Mouse (Mus musculus) CH12.LX (cell line): ENCODE data around the gene Marc1.

Source experiments
- CHD1 ChIP-seq: IDR thresholded peaks from 2 replicates; pipeline ENCODE4 v1.6.1; 2012; ENCODE audit warnings: low read depth, low read length, improper control_type of control experiment, inconsistent platforms
- CTCF ChIP-seq, 2 experiments: IDR thresholded peaks in 1 of 2; conservative IDR thresholded peaks in 1 of 2; 2 replicates each; pipeline ENCODE4 v1.5.1; 2011 to 2012; ENCODE audit warnings: low read depth in 2 of 2, low read length in 2 of 2, improper control_type of control experiment in 1 of 2, inconsistent platforms in 1 of 2, mild to moderate bottlenecking in 1 of 2, moderate library complexity in 1 of 2
- ETS1 ChIP-seq: conservative IDR thresholded peaks from 2 replicates; pipeline ENCODE4 v1.6.1; 2012; ENCODE audit warnings: low read depth, mild to moderate bottlenecking, inconsistent platforms, low read length, improper control_type of control experiment, moderate library complexity
- HCFC1 ChIP-seq: IDR thresholded peaks from 2 replicates; pipeline ENCODE4 v1.6.1; 2012; ENCODE audit warnings: low read depth, mild to moderate bottlenecking, inconsistent platforms, low read length, improper control_type of control experiment
- MEF2A ChIP-seq: IDR thresholded peaks from 2 replicates; pipeline ENCODE4 v1.6.1; 2014; ENCODE audit warnings: low read depth, mild to moderate bottlenecking, inconsistent platforms, low read length, improper control_type of control experiment, borderline replicate concordance
- POLR2A ChIP-seq: IDR thresholded peaks from 2 replicates; pipeline ENCODE4 v1.6.1; 2011; ENCODE audit warnings: low read depth, mild to moderate bottlenecking, improper control_type of control experiment, low read length
- POLR2AphosphoS2 ChIP-seq: IDR thresholded peaks from 2 replicates; pipeline ENCODE4 v1.6.1; 2011; ENCODE audit warnings: low read depth, low read length, improper control_type of control experiment
- RCOR1 ChIP-seq: conservative IDR thresholded peaks from 2 replicates; pipeline ENCODE4 v1.6.1; 2012; ENCODE audit warnings: low read depth, mild to moderate bottlenecking, inconsistent platforms, low read length, improper control_type of control experiment
- SMC3 ChIP-seq: IDR thresholded peaks from 2 replicates; pipeline ENCODE4 v1.6.1; 2011; ENCODE audit warnings: low read depth, low read length, improper control_type of control experiment
- ZKSCAN1 ChIP-seq: IDR thresholded peaks from 2 replicates; pipeline ENCODE4 v1.6.1; 2012; ENCODE audit warnings: low read depth, inconsistent platforms, low read length, improper control_type of control experiment, borderline replicate concordance

- TF ChIP-seq ETS1 (no peak), POLR2AphosphoS2 (no peak), HCFC1 (no peak), CHD1 (no peak), CTCF (conservative IDR thresholded peaks at IDR 0.05 in 1 of 2, IDR thresholded peaks at IDR 0.05 in 1 of 2; ENCODE audit: low read depth in 2 of 2, low read length in 2 of 2) (no peak), POLR2A (no peak), MEF2A (no peak), ZKSCAN1 (no peak), SMC3 (no peak), RCOR1 (no peak)
Observed at GRCm38 (mm10) chr1:184809578-184810001, 1.5 kb downstream of the Marc1 start.
